Mouse (Mus musculus) megakaryocyte, adult 5-6 weeks (primary cell): ENCODE data around the gene Pax2. TPM values are rescaled to one million over a fixed set of nuclear protein-coding genes. Genes with fewer than 3 reads are reported as not detected.

Source experiments
- total RNA-seq, 2 experiments: library from RNA; stranded (forward) in 1 of 2; stranded (reverse) in 1 of 2; fragments of 153-499, 151-499 nt in 1 of 2; fragments of 221-1000, 200-1000 nt in 1 of 2; gene quantifications; 2 replicates each; pipeline versions ENCODE4 v1.2.3 to v1.2.4; 2015 to 2017

The Pax2 gene
- total RNA-seq, 2 experiments from 2014 or later: not detected

Other genes starting within 250 kb of the Pax2 start
- 0.11 and 0.51 TPM in 2 replicates for gene Sec31b, start 210.2 kb upstream of the Pax2 start, total RNA-seq (2015)
- 0.37 and 0.92 TPM in 2 replicates for gene Sec31b, start 210.2 kb upstream of the Pax2 start, total RNA-seq (2017)
- not detected in 2 replicates for gene Gm20538, start 203.2 kb upstream of the Pax2 start, total RNA-seq (2015)
- gene Gm20538, start 203.2 kb upstream of the Pax2 start, total RNA-seq (2017): not detected in 2 replicates
- 305 and 327 TPM in 2 replicates for gene Ndufb8, start 200.6 kb upstream of the Pax2 start, total RNA-seq (2015)
- gene Ndufb8, start 200.6 kb upstream of the Pax2 start, total RNA-seq (2017): 205 and 223 TPM in 2 replicates
- gene Hif1an, start 193.2 kb upstream of the Pax2 start, total RNA-seq (2015): 3.8 and 4.9 TPM in 2 replicates
- gene Hif1an, start 193.2 kb upstream of the Pax2 start, total RNA-seq (2017): 6.5 and 6.6 TPM in 2 replicates
- gene Slf2, start 175.1 kb downstream of the Pax2 start, total RNA-seq (2015): 27.8 and 30.1 TPM in 2 replicates
- gene Slf2, start 175.1 kb downstream of the Pax2 start, total RNA-seq (2017): 36.3 and 43.2 TPM in 2 replicates
- not detected in 2 replicates for gene Sema4g, start 233.1 kb downstream of the Pax2 start, total RNA-seq (2015)
- not detected in 2 replicates for gene Sema4g, start 233.1 kb downstream of the Pax2 start, total RNA-seq (2017)
- 6.2 and 6.3 TPM in 2 replicates for gene Twnk, start 249.6 kb downstream of the Pax2 start, total RNA-seq (2015)
- 6.5 and 6.8 TPM in 2 replicates for gene Twnk, start 249.6 kb downstream of the Pax2 start, total RNA-seq (2017)